Mouse (Mus musculus) liver, embryonic 15.5 days (tissue): ENCODE data around the gene Spryd3. TPM values are rescaled to one million over a fixed set of nuclear protein-coding genes. Genes with fewer than 3 reads are reported as not detected.
A peak's percentile ranks its signal among the peaks of the same experiment; 100 is the strongest.

Source experiments
- ATAC-seq: fragments of 200-750 bp; cut with Nextera tagmentation; 2 replicates; pipeline ENCODE4 v1.8.0; 2017; ENCODE audit warnings: moderate number of reproducible peaks, mild to moderate bottlenecking, moderate library complexity; ENCODE audit not compliant: insufficient read depth
- H3K27ac ChIP-seq: fragments of 300-500 bp; sonication (generic); replicated peaks from 2 replicates; pipeline ENCODE4 v1.5.1; 2015; ENCODE audit warnings: mild to moderate bottlenecking, inconsistent platforms
- H3K27me3 ChIP-seq: fragments of 300-500 bp; sonication (generic); 2 replicates; pipeline ENCODE4 v1.6.1; 2015; ENCODE audit warnings: mild to moderate bottlenecking, inconsistent platforms
- H3K36me3 ChIP-seq: fragments of 300-500 bp; sonication (generic); replicated peaks from 2 replicates; pipeline ENCODE4 v1.6.1; 2015; ENCODE audit warnings: moderate library complexity, mild to moderate bottlenecking, inconsistent platforms
- H3K4me1 ChIP-seq: fragments of 300-500 bp; sonication (generic); replicated peaks from 2 replicates; pipeline ENCODE4 v1.6.1; 2015; ENCODE audit warnings: inconsistent platforms
- H3K4me2 ChIP-seq: fragments of 300-500 bp; sonication (generic); 2 replicates; pipeline ENCODE4 v1.6.1; 2015; ENCODE audit warnings: moderate library complexity, mild to moderate bottlenecking, inconsistent platforms
- H3K4me3 ChIP-seq: fragments of 300-500 bp; sonication (generic); replicated peaks from 2 replicates; pipeline ENCODE4 v1.5.1; 2015; ENCODE audit warnings: mild to moderate bottlenecking, inconsistent platforms
- H3K9ac ChIP-seq: fragments of 300-500 bp; sonication (generic); 2 replicates; pipeline ENCODE4 v1.6.1; 2015; ENCODE audit warnings: moderate library complexity, mild to moderate bottlenecking, inconsistent platforms
- H3K9me3 ChIP-seq: fragments of 300-500 bp; sonication (generic); replicated peaks from 2 replicates; pipeline ENCODE4 v1.6.1; 2016; ENCODE audit warnings: inconsistent platforms
- WGBS: fragments of 180-500 bp; shearing (Covaris S2); methylation state at CpG from one replicate; pipeline ENCODE4 v1.1.7; 2015; ENCODE audit warnings: mixed read lengths; ENCODE audit not compliant: insufficient replicate concordance; 5-methylcytosine and 5-hydroxymethylcytosine counted together
- polyA plus RNA-seq: library from polyadenylated mRNA; unstranded; fragments of >200 nt; fragmentation: Nextera tagmentation; extraction: Ambion mirVana; gene quantifications from 2 replicates; pipeline ENCODE4 v1.2.1, GENCODE M21; 2015

Gene Spryd3
- 12.9 and 14.6 TPM in 2 replicates for polyA plus RNA-seq

- peak within 1 kb of the TSS; percentile 84 for H3K27ac ChIP-seq
- ATAC-seq, result peak; percentile 99
- under 1% methylated on average over 43 of the region's 50 CpGs for WGBS
- H3K36me3 ChIP-seq, result peaks cover 21% of the 10 kb centered on the region
- peak within 1 kb of the TSS; percentile 79 for H3K9ac ChIP-seq
- peaks cover 30% of the 10 kb centered on the region for H3K4me1 ChIP-seq
- H3K27me3 ChIP-seq, result peaks cover 9% of the 10 kb centered on the region
- peak within 1 kb of the TSS; percentile 82 for H3K4me3 ChIP-seq
- no peaks in the 10 kb centered on the region for H3K9me3 ChIP-seq
- peak within 1 kb of the TSS; percentile 94 for H3K4me2 ChIP-seq
Measured at GRCm38 (mm10) chr15:102136129-102136758, at the start of gene Spryd3. Spryd3 (minus strand) TSS chr15:102136234.

- whole genome bisulfite sequencing, result 53% methylated on average over 3 of the region's 3 CpGs
- Histone ChIP-seq H3K4me1 (peaks cover 15% of the 10 kb centered on the region), H3K9ac (no peak overlapping the region)
Measured at GRCm38 (mm10) chr15:102183076-102183475, 47.0 kb upstream of the Spryd3 start.

GRCm38 (mm10) chr15:102179924-102180323, 43.9 kb upstream of the Spryd3 start:
- no peak for ATAC-seq
- Histone ChIP-seq H3K4me1 (peaks cover 23% of the 10 kb centered on the region), H3K9me3 (no peaks in the 10 kb centered on the region), H3K27ac (no peak overlapping the region), H3K27me3 (no peaks in the 10 kb centered on the region), H3K4me3 (no peak overlapping the region), H3K4me2 (no peak overlapping the region), H3K36me3 (no peaks in the 10 kb centered on the region), H3K9ac (no peak overlapping the region)
- 76% methylated on average over 14 of the region's 14 CpGs for WGBS

More at GRCm38 (mm10) chr15:102183076-102183475, 47.0 kb upstream of the Spryd3 start:
- H3K36me3 ChIP-seq, result no peaks in the 10 kb centered on the region
- no peak overlapping the region for H3K4me3 ChIP-seq
- H3K9me3 ChIP-seq, result no peaks in the 10 kb centered on the region
- ATAC-seq, result no peak
- H3K27ac ChIP-seq, result no peak overlapping the region
- no peaks in the 10 kb centered on the region for H3K27me3 ChIP-seq
- H3K4me2 ChIP-seq, result no peak overlapping the region

GRCm38 (mm10) chr15:102179106-102179505, 43.1 kb upstream of the Spryd3 start:
- H3K4me1 ChIP-seq, result peaks cover 23% of the 10 kb centered on the region
- no peak for ATAC-seq
- H3K4me2 ChIP-seq, result no peak overlapping the region
- no peaks in the 10 kb centered on the region for H3K27me3 ChIP-seq
- no peak overlapping the region for H3K27ac ChIP-seq
- H3K9me3 ChIP-seq, result no peaks in the 10 kb centered on the region
- WGBS, result 74% methylated on average over 9 of the region's 9 CpGs
- no peaks in the 10 kb centered on the region for H3K36me3 ChIP-seq
- no peak overlapping the region for H3K4me3 ChIP-seq
- no peak overlapping the region for H3K9ac ChIP-seq

GRCm38 (mm10) chr15:102178279-102178678, 42.2 kb upstream of the Spryd3 start:
- H3K4me1 ChIP-seq, result peaks cover 23% of the 10 kb centered on the region
- no peak overlapping the region for H3K9ac ChIP-seq
- H3K9me3 ChIP-seq, result no peaks in the 10 kb centered on the region
- H3K4me3 ChIP-seq, result no peak overlapping the region
- 10% methylated on average over 6 of the region's 6 CpGs for WGBS
- no peaks in the 10 kb centered on the region for H3K36me3 ChIP-seq
- no peak overlapping the region for H3K27ac ChIP-seq
- no peak for ATAC-seq
- H3K27me3 ChIP-seq, result no peaks in the 10 kb centered on the region
- H3K4me2 ChIP-seq, result no peak overlapping the region

GRCm38 (mm10) chr15:102177417-102177816, 41.4 kb upstream of the Spryd3 start:
- Histone ChIP-seq H3K4me2 (no peak overlapping the region), H3K4me1 (peaks cover 23% of the 10 kb centered on the region), H3K9me3 (no peaks in the 10 kb centered on the region), H3K27ac (no peak overlapping the region), H3K36me3 (no peaks in the 10 kb centered on the region), H3K4me3 (no peak overlapping the region), H3K27me3 (no peaks in the 10 kb centered on the region), H3K9ac (no peak overlapping the region)
- 69% methylated on average over 8 of the region's 8 CpGs for WGBS
- ATAC-seq, result no peak

- peak; percentile 30; the same call in 1 of the 2 replicates for ATAC-seq
- Histone ChIP-seq H3K27me3 (no peaks in the 10 kb centered on the region), H3K4me3 (no peak overlapping the region), H3K9ac (no peak overlapping the region), H3K4me2 (no peak overlapping the region), H3K27ac (no peak overlapping the region), H3K9me3 (no peaks in the 10 kb centered on the region), H3K36me3 (no peaks in the 10 kb centered on the region), H3K4me1 (peaks cover 23% of the 10 kb centered on the region)
- 45% methylated on average over 7 of the region's 7 CpGs for WGBS
Measured at GRCm38 (mm10) chr15:102176571-102177316, 40.7 kb upstream of the Spryd3 start.

GRCm38 (mm10) chr15:102175736-102176319, 39.8 kb upstream of the Spryd3 start:
- no peaks in the 10 kb centered on the region for H3K27me3 ChIP-seq
- H3K4me2 ChIP-seq, result no peak overlapping the region
- WGBS, result 79% methylated on average over 16 of the region's 16 CpGs
- no peak for ATAC-seq
- no peaks in the 10 kb centered on the region for H3K9me3 ChIP-seq
- H3K4me1 ChIP-seq, result peaks cover 23% of the 10 kb centered on the region
- H3K36me3 ChIP-seq, result no peaks in the 10 kb centered on the region
- no peak overlapping the region for H3K9ac ChIP-seq
- H3K27ac ChIP-seq, result no peak overlapping the region
- no peak overlapping the region for H3K4me3 ChIP-seq

GRCm38 (mm10) chr15:102173581-102173980, 37.5 kb upstream of the Spryd3 start:
- Histone ChIP-seq H3K4me1 (peaks cover 21% of the 10 kb centered on the region), H3K27me3 (no peaks in the 10 kb centered on the region), H3K9ac (no peak overlapping the region)

GRCm38 (mm10) chr15:102169064-102169463, 33.0 kb upstream of the Spryd3 start:
- WGBS, result 47% methylated on average over 2 of the region's 2 CpGs
- Histone ChIP-seq H3K27ac (no peak overlapping the region), H3K4me3 (no peak overlapping the region), H3K36me3 (no peaks in the 10 kb centered on the region), H3K27me3 (no peaks in the 10 kb centered on the region), H3K4me1 (no peaks in the 10 kb centered on the region), H3K9ac (no peak overlapping the region), H3K4me2 (no peak overlapping the region), H3K9me3 (no peaks in the 10 kb centered on the region)
- ATAC-seq, result no peak

More at GRCm38 (mm10) chr15:102173581-102173980, 37.5 kb upstream of the Spryd3 start:
- no peak overlapping the region for H3K4me2 ChIP-seq
- no peaks in the 10 kb centered on the region for H3K9me3 ChIP-seq
- ATAC-seq, result no peak
- WGBS, result 47% methylated on average over 3 of the region's 3 CpGs
- no peak overlapping the region for H3K4me3 ChIP-seq
- H3K36me3 ChIP-seq, result no peaks in the 10 kb centered on the region
- H3K27ac ChIP-seq, result no peak overlapping the region

GRCm38 (mm10) chr15:102167620-102168021, 31.6 kb upstream of the Spryd3 start:
- H3K27me3 ChIP-seq, result no peaks in the 10 kb centered on the region
- H3K9ac ChIP-seq, result no peak overlapping the region
- ATAC-seq, result no peak
- no peaks in the 10 kb centered on the region for H3K9me3 ChIP-seq
- H3K4me1 ChIP-seq, result no peaks in the 10 kb centered on the region
- no peak overlapping the region for H3K4me2 ChIP-seq
- H3K27ac ChIP-seq, result no peak overlapping the region
- 0 out of 2 replicates have a peak, but pooled peaks cover 3% of the 10 kb centered on the region for H3K36me3 ChIP-seq
- 54% methylated on average over 6 of the region's 6 CpGs for WGBS
- no peak overlapping the region for H3K4me3 ChIP-seq
